Mouse (Mus musculus): ENCODE measurements around the gene Setd2.
A peak's percentile ranks its signal among the peaks of the same experiment; 100 is the strongest.

DNA sequence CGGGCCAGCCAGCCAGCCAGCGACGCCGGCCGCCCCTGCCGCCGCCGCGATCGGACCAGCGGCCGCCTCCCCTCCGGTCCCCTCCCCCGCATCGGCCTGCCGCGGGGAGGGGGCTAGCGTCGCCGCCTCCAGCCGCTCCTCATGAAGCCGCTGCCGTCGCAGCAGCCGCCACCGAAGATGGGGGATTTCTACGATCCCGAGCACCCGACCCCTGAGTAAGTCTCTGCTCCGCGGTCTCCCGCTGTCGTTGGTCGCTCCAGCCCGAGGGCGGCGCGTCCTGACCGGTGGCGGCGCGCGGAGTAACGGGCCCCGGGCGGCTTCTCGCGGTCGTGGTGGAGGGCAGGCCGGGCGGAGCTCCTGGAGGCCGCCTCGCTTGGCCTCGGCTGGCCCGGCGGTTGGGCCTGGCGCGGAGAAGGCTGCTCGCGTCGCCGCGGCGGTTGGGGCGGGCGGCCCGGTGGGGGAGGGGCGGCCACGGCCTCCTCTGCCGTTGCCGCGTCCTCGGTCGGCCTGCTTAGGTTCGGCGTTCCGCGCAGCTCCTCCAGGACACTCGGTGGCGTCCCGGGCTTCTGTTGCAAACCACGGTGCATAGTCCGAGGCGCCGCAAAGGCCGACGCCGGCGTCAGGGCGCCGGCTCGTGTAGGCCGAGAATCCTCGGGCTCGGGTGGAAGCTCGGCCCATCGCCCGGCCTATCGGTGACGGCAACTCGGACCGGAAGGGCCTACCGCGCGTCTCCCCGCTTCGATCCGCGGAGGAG lies at the start of gene Setd2:
- TF ChIP-seq POLR2A (IDR thresholded peaks at IDR 0.05; ENCODE audit: insufficient read length, low read depth) (no peak), POLR2AphosphoS2 (IDR thresholded peaks at IDR 0.05; ENCODE audit: insufficient read length, low read depth) (peak; percentile 59), USF1 (IDR thresholded peaks at IDR 0.05; ENCODE audit: low read depth) (no peak), TCF3 (IDR thresholded peaks at IDR 0.05; ENCODE audit: insufficient read length, low read depth) (no peak), MAX (IDR thresholded peaks at IDR 0.05; ENCODE audit: low read depth) (no peak)
